Mouse (Mus musculus) C2C12 (cell line): ENCODE measurements around the gene Cnnm3.

Experiments used
- CEBPB ChIP-seq: IDR thresholded peaks from one replicate; pipeline ENCODE4 v1.6.1; 2011; ENCODE audit warnings: low read depth, mild to moderate bottlenecking, control low read depth, moderate library complexity
- CTCF ChIP-seq: IDR thresholded peaks from one replicate; pipeline ENCODE4 v1.5.1; 2011; ENCODE audit not compliant: control insufficient read depth, insufficient read depth, insufficient read length
- MAX ChIP-seq: IDR thresholded peaks from one replicate; pipeline ENCODE4 v1.6.1; 2011; ENCODE audit warnings: mild to moderate bottlenecking, control low read depth

DNA sequence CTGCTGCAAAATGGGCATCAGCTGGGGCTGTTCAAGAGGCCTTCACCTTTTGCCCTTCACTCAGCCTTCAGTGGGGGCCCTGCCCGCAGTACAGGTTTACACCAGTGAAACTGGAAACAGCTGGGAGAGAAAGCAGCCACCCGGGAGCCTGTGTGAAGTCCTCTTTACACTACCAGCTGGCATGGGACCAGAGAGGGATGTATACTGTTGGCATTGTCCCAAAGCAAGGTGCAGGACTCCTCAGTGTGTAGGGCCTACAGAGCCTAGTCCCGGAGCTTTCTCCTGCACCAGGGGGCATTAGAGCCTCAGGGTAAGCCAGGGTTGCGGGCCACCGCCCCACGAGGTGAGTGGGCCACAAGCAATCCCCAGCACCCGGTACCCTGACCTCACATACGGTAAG lies 18.8 kb downstream of the Cnnm3 start:
- TF ChIP-seq CTCF, result no peak
- TF ChIP-seq CEBPB, result no peak
- TF ChIP-seq MAX, result no peak
